Mouse (Mus musculus) CD4-positive, CD25-positive, alpha-beta regulatory T cell, adult 9 weeks (primary cell): ENCODE data around the gene Serpina11. TPM values are rescaled to one million over a fixed set of nuclear protein-coding genes. Genes with fewer than 3 reads are reported as not detected.

Experiments
- polyA plus RNA-seq: library from polyadenylated mRNA; unstranded; fragments of 100-300 nt; shearing (Covaris generic); gene quantifications from one replicate; pipeline ENCODE4 v1.2.1, GENCODE M21; 2017

Gene Serpina11
- polyA plus RNA-seq: not detected

GRCm38 (mm10) chr12:103989857-103990256 is at the start of gene Serpina11:
TSS of gene Serpina11 (minus strand) at chr12:103989957.

GRCm38 (mm10) chr12:104013620-104014019 is 23.9 kb upstream of the Serpina11 start, which contains the start of gene Serpina9:
TSS of gene Serpina9 (minus strand) at chr12:104013755.

GRCm38 (mm10) chr12:103958798-103959197 is 31.0 kb downstream of the Serpina11 start, which contains the start of gene Serpina1e:
TSS of gene Serpina1e (minus strand) at chr12:103958975.

Other genes starting within 250 kb of the Serpina11 start
- gene Serpina1d, start 216.4 kb downstream of the Serpina11 start, polyA plus RNA-seq: not detected
- not detected for gene Serpina1b, start 159.6 kb downstream of the Serpina11 start, polyA plus RNA-seq
- not detected for gene Serpina1a, start 126.4 kb downstream of the Serpina11 start, polyA plus RNA-seq
- not detected for gene Serpina1c, start 85.1 kb downstream of the Serpina11 start, polyA plus RNA-seq
- gene Serpina1e, start 31.0 kb downstream of the Serpina11 start, polyA plus RNA-seq: not detected
- gene Serpina9, start 23.8 kb upstream of the Serpina11 start, polyA plus RNA-seq: 5.3 TPM
- gene Serpina12, start 54.5 kb upstream of the Serpina11 start, polyA plus RNA-seq: not detected
- not detected for gene Serpina5, start 111.2 kb upstream of the Serpina11 start, polyA plus RNA-seq
- gene Serpina3a, start 122.8 kb upstream of the Serpina11 start, polyA plus RNA-seq: not detected
- gene Serpina3b, start 138.0 kb upstream of the Serpina11 start, polyA plus RNA-seq: not detected
- gene Serpina3c, start 163.9 kb upstream of the Serpina11 start, polyA plus RNA-seq: not detected
- 10.3 TPM for gene Serpina3f, start 224.6 kb upstream of the Serpina11 start, polyA plus RNA-seq
- gene Serpina3g, start 246.3 kb upstream of the Serpina11 start, polyA plus RNA-seq: 249 TPM